Mouse (Mus musculus) MEL (cell line): Measurements from ENCODE around the gene Ptms.

ENCODE experiments used
- CTCF ChIP-seq, 3 experiments: IDR thresholded peaks in 2 of 3; conservative IDR thresholded peaks in 1 of 3; 2 replicates each; pipeline ENCODE4 v1.5.1; 2011 to 2012; ENCODE audit warnings: low read length in 3 of 3, low read depth in 2 of 3, mild to moderate bottlenecking in 2 of 3, improper control_type of control experiment in 1 of 3, inconsistent platforms in 1 of 3, mixed read lengths in 1 of 3, moderate library complexity in 1 of 3; ENCODE audit not compliant: control insufficient read depth in 1 of 3, insufficient read depth in 1 of 3, poor library complexity in 1 of 3, severe bottlenecking in 1 of 3
- POLR2A ChIP-seq, 2 experiments: IDR thresholded peaks; 2 replicates each; pipeline ENCODE4 v1.6.1; 2011 to 2012; ENCODE audit warnings: low read length in 2 of 2, mild to moderate bottlenecking in 2 of 2, control low read depth in 1 of 2, improper control_type of control experiment in 1 of 2, low read depth in 1 of 2, moderate library complexity in 1 of 2; ENCODE audit not compliant: control insufficient read depth in 1 of 2, insufficient read depth in 1 of 2, poor library complexity in 1 of 2
- RCOR1 ChIP-seq: IDR thresholded peaks from 2 replicates; pipeline ENCODE4 v1.6.1; 2012; ENCODE audit warnings: low read depth, mild to moderate bottlenecking, inconsistent platforms, low read length, improper control_type of control experiment
- SMC3 ChIP-seq: IDR thresholded peaks from 2 replicates; pipeline ENCODE4 v1.6.1; 2011; ENCODE audit warnings: low read depth, low read length, improper control_type of control experiment
- TBP ChIP-seq: IDR thresholded peaks from 2 replicates; pipeline ENCODE4 v1.8.0; 2011; ENCODE audit warnings: low read depth, low read length, improper control_type of control experiment
- USF1 ChIP-seq: IDR thresholded peaks from 2 replicates; pipeline ENCODE4 v1.6.1; 2014; ENCODE audit warnings: low read depth, mild to moderate bottlenecking, inconsistent platforms, low read length, improper control_type of control experiment, moderate library complexity

GRCm38 (mm10) chr6:124887986-124888385, 31.9 kb downstream of the Ptms start, which contains the start of gene Cd4:
- no peak for TF ChIP-seq TBP
- no peak for TF ChIP-seq CTCF (IDR thresholded peaks at IDR 0.05 in 2 of 3, conservative IDR thresholded peaks at IDR 0.05 in 1 of 3; ENCODE audit: control insufficient read depth in 1 of 3, insufficient read depth in 1 of 3, low read depth in 2 of 3, low read length in 3 of 3, poor library complexity in 1 of 3, severe bottlenecking in 1 of 3)
- no peak for TF ChIP-seq POLR2A (IDR thresholded peaks at IDR 0.05; ENCODE audit: control insufficient read depth in 1 of 2, insufficient read depth in 1 of 2, low read depth in 1 of 2, low read length in 2 of 2, poor library complexity in 1 of 2)
- TF ChIP-seq SMC3 = no peak
- TF ChIP-seq RCOR1 = no peak
- no peak for TF ChIP-seq USF1
